Mouse (Mus musculus) heart, postnatal 0 days (tissue): ENCODE measurements around the gene Wbp1l. TPM values are rescaled to one million over a fixed set of nuclear protein-coding genes. Genes with fewer than 3 reads are reported as not detected.

Experiments
- ATAC-seq: fragments of 200-750 bp; cut with Nextera tagmentation; 2 replicates; pipeline ENCODE4 v1.8.0; 2017; ENCODE audit warnings: low read depth, moderate number of reproducible peaks, moderate library complexity; ENCODE audit not compliant: insufficient read depth
- DNase-seq: peaks from one replicate; pipeline ENCODE4 v3.0.0-alpha.2; 2016; ENCODE audit warnings: low spot score
- H3K27ac ChIP-seq: fragments of 300-500 bp; sonication (generic); 2 replicates; pipeline ENCODE4 v1.5.1; 2014; ENCODE audit warnings: low read depth, mild to moderate bottlenecking
- H3K27me3 ChIP-seq: fragments of 300-500 bp; sonication (generic); 2 replicates; pipeline ENCODE4 v1.6.1; 2014; ENCODE audit warnings: low read length, mixed read lengths; ENCODE audit not compliant: control insufficient read depth, insufficient read depth
- H3K36me3 ChIP-seq: fragments of 300-500 bp; sonication (generic); replicated peaks from 2 replicates; pipeline ENCODE4 v1.6.1; 2014; ENCODE audit warnings: low read length, mixed read lengths; ENCODE audit not compliant: control insufficient read depth, insufficient read depth
- H3K4me1 ChIP-seq: fragments of 300-500 bp; sonication (generic); 2 replicates; pipeline ENCODE4 v1.6.1; 2014; ENCODE audit warnings: antibody characterized with exemption; ENCODE audit not compliant: control insufficient read depth, insufficient read depth
- H3K4me2 ChIP-seq: fragments of 300-500 bp; sonication (generic); 2 replicates; pipeline ENCODE4 v1.6.1; 2014; ENCODE audit warnings: low read depth, mild to moderate bottlenecking, low read length, moderate library complexity
- H3K4me3 ChIP-seq: fragments of 300-500 bp; sonication (generic); 2 replicates; pipeline ENCODE4 v1.5.1; 2014; ENCODE audit warnings: low read depth, low read length
- H3K9ac ChIP-seq: fragments of 300-500 bp; sonication (generic); replicated peaks from 2 replicates; pipeline ENCODE4 v1.6.1; 2014; ENCODE audit warnings: low read depth, low read length, mixed read lengths
- H3K9me3 ChIP-seq: fragments of 300-500 bp; sonication (generic); replicated peaks from 2 replicates; pipeline ENCODE4 v1.6.1; 2016; ENCODE audit warnings: low read length; ENCODE audit not compliant: control insufficient read depth
- CTCF ChIP-seq: IDR thresholded peaks from 2 replicates; pipeline ENCODE4 v1.5.1; 2016; ENCODE audit warnings: antibody characterized with exemption, control low read depth, low read depth
- EP300 ChIP-seq: IDR thresholded peaks from 2 replicates; pipeline ENCODE4 v1.6.1; 2016; ENCODE audit warnings: antibody characterized with exemption, low read depth
- WGBS: fragments of 180-500 bp; shearing (Covaris S2); extraction: QIAGEN DNeasy Blood & Tissue Kit; methylation state at CpG from one replicate; pipeline ENCODE4 v1.1.7; 2014; 5-methylcytosine and 5-hydroxymethylcytosine counted together
- polyA plus RNA-seq: library from polyadenylated mRNA; unstranded; fragments of >200 nt; fragmentation: Nextera tagmentation; extraction: Ambion mirVana; gene quantifications from 2 replicates; pipeline ENCODE4 v1.2.1, GENCODE M21; 2015
- total RNA-seq: library from RNA; depleted of rRNA; stranded (reverse); fragments of >200 nt; gene quantifications from 2 replicates; pipeline ENCODE4 v1.2.3, GENCODE M21; 2014; ENCODE audit warnings: low replicate concordance

Gene Wbp1l
- total and polyA plus RNA-seq, 2 experiments from 2014 or later: 36.4 to 89.7 TPM

DNA sequence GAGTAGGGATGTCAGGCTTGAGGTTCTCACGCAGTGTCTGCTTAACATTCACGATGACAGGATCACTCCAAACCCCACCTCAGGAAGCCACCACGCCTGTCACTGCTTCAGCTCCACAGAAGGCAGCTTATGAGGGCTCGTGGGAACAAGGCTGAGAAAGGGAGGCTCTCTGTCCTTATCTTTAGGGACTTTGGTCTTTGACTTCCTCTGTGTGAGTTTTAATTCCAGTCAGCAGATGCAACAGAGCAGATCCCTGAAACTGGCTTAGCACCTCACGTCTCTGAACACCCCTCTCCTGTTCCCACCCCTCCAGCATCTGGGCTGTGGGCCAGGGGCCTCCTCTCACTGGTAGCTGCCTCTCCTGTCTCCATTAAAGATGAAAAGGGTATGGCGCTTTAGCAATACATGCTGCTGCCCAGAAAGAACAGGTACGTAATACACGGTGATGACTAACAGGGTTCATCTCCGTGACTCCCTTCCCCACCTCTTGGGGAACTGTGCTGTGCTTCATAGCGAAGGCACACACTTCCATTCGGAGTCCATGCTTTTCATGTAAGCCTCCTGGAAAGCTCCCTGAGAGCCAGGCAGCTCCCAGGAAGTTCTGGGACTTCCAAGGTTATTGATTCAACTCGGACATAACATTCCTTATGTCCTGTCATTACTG is 81.0 kb downstream of the Wbp1l start:
- no peak for TF ChIP-seq EP300
- no peak for TF ChIP-seq CTCF
- no peak overlapping the region for H3K4me3 ChIP-seq
- H3K4me2 ChIP-seq: no peak overlapping the region
- ATAC-seq (no peak), DNase-seq (no peak)
- no peaks in the 10 kb centered on the region for H3K4me1 ChIP-seq
- no peaks in the 10 kb centered on the region for H3K9me3 ChIP-seq
- WGBS: 39% methylated on average over 12 of the region's 12 CpGs
- H3K27ac ChIP-seq: no peak overlapping the region
- H3K9ac ChIP-seq: no peak overlapping the region
- H3K36me3 ChIP-seq: no peaks in the 10 kb centered on the region
- H3K27me3 ChIP-seq: no peaks in the 10 kb centered on the region

DNA sequence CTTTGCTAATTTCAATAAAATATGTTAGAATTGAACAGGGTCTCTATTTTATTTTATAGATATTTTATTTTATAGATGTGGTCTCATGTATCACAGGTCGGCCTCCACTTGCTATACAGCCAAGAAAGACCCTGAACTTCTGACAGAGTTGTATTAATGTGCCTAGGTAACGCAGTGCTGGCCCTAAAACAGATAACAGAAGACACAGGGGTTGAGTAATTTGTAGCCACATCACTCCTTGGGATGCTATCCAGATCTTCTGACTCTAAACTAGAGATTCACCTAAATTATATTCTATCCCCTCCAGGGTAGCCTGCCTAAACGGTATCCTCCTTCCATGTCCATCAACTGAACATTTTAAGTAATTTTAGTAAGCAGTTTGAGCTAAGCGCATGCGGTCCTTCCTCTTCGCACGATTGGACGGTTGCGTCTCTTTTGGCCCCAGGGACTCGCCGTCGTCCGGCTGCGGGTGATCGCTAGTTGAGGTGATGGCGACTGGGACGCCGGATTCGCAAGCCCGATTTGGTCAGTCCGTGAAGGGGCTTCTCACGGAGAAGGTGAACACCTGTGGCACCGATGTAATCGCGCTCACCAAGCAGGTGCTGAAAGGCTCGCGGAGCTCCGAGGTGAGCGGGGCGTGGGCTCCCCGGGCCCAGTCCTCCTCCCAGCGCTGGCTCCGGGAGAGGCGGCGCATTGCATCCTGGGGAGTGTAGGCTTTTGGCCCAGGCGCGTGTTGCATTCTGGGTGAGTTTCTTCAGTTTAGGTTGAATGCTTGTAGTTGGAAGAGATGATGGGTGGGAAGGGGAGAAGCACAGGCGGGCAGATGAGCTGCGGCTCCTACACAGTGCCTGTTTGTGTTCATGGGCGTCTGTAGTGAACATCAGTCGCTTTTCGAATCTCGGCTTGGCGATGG is 90.8 kb downstream of the Wbp1l start, which contains the start of gene Borcs7:
Gene Borcs7, plus strand, starts transcription at position 447 of the 913 bp plus-strand sequence.
- no peaks in the 10 kb centered on the region for H3K27me3 ChIP-seq
- H3K4me2 ChIP-seq: peak within 1 kb of the TSS; percentile 72
- no peaks in the 10 kb centered on the region for H3K9me3 ChIP-seq
- H3K9ac ChIP-seq: peak within 1 kb of the TSS; percentile 71
- no peaks in the 10 kb centered on the region for H3K36me3 ChIP-seq
- WGBS: 3% methylated on average over 44 of the region's 44 CpGs
- DNase-seq (peak; percentile 78), ATAC-seq (peak; percentile 93)
- TF ChIP-seq CTCF (no peak), EP300 (no peak; the same call in 1 of the 2 replicates)
- H3K27ac ChIP-seq: peak within 1 kb of the TSS; percentile 76
- H3K4me3 ChIP-seq: peak within 1 kb of the TSS; percentile 92
- peaks cover 8% of the 10 kb centered on the region; the same call in 1 of the 2 replicates for H3K4me1 ChIP-seq

DNA sequence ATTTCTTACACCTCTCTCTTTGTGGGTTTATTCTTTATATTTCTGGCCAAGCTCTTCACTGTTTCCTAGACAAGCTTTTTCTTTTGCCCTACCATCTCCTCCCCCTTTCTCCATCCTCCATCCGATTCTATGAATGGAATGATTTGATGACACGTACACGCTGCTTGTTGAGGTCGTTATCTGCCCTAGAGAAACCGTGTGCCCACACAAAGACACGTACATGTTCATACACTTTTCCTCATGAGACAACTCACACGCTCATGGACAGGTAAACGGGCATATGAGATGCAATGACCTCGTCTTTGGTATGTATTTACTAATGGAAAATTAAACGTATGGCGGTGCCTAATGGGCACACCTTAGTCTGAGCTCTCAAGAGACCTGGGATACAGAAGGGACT is 91.5 kb downstream of the Wbp1l start:
- peak overlapping the region; percentile 76; the same call in 1 of the 2 replicates for H3K27ac ChIP-seq
- no peak for ATAC-seq
- H3K4me1 ChIP-seq: peaks cover 8% of the 10 kb centered on the region; the same call in 1 of the 2 replicates
- H3K27me3 ChIP-seq: no peaks in the 10 kb centered on the region
- DNase-seq: no peak
- peak overlapping the region; percentile 92 for H3K4me3 ChIP-seq
- peak overlapping the region; percentile 71 for H3K9ac ChIP-seq
- no peaks in the 10 kb centered on the region for H3K36me3 ChIP-seq
- H3K4me2 ChIP-seq: peak overlapping the region; percentile 72
- no peaks in the 10 kb centered on the region for H3K9me3 ChIP-seq
- WGBS: 70% methylated on average over 11 of the region's 11 CpGs
- TF ChIP-seq EP300 (no peak), CTCF (no peak)

DNA sequence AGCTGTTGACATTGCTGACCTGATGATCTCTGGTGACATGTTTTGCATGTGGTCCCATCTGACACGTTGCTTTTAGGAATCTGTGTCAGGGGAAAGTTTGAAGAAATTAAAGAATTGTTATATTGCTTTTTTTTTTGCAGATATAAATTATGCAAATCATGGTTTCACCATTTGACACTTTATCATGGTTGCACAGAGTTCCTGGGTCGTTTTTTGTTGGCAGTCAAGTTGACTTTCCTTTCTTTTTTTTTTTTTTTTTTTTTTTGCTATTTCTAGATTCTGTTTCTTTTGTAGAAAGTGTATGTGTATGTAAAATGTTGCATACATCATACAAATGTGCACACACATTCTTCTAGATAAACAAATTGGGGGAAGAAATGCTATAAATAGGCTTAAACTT is 92.2 kb downstream of the Wbp1l start:
- no peaks in the 10 kb centered on the region for H3K36me3 ChIP-seq
- H3K4me2 ChIP-seq: no peak overlapping the region
- ATAC-seq: no peak
- H3K4me3 ChIP-seq: no peak overlapping the region
- H3K27ac ChIP-seq: no peak overlapping the region
- peaks cover 8% of the 10 kb centered on the region; the same call in 1 of the 2 replicates for H3K4me1 ChIP-seq
- DNase-seq: no peak
- H3K27me3 ChIP-seq: no peaks in the 10 kb centered on the region
- no peak for TF ChIP-seq EP300
- TF ChIP-seq CTCF: no peak
- H3K9me3 ChIP-seq: no peaks in the 10 kb centered on the region
- no peak overlapping the region for H3K9ac ChIP-seq
- WGBS: 57% methylated on average over 2 of the region's 2 CpGs

DNA sequence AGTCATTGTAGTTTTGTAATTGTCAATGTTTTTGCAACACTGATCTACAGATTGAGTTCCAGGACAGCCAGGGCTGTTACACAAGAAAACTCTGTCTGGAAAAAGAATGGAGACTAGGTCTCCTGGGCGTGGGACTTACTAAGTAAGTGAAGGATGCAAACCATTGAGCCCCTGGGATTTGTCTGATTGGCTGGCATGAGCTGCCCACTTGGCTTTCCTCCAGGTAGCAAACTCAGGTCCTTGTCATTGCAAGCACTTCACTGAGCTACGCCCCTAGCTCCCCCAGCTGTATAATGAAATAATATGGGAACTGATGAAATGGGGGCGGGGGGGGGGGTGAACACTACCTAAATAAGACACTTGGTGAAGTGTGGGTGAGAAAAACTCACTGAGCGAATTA is 94.3 kb downstream of the Wbp1l start:
- TF ChIP-seq EP300: no peak
- no peak for TF ChIP-seq CTCF
- H3K4me3 ChIP-seq: no peak overlapping the region

More for the DNA sequence above, 94.3 kb downstream of the Wbp1l start:
- Histone ChIP-seq H3K27ac (no peak overlapping the region), H3K36me3 (no peaks in the 10 kb centered on the region), H3K9ac (no peak overlapping the region), H3K27me3 (no peaks in the 10 kb centered on the region), H3K4me1 (peaks cover 8% of the 10 kb centered on the region; the same call in 1 of the 2 replicates), H3K4me2 (no peak overlapping the region), H3K9me3 (no peaks in the 10 kb centered on the region)
- ATAC-seq: no peak
- no peak for DNase-seq
- WGBS: 80% methylated on average over 4 of the region's 4 CpGs
